Mouse (Mus musculus) thymus, postnatal 14 days (tissue): ENCODE measurements around the gene Btg1.

ENCODE experiments used
- DNase-seq: peaks from one replicate; pipeline ENCODE4 v3.0.0; 2021

The Btg1 gene

GRCm38 (mm10) chr10:96632271-96633144 lies 15.7 kb downstream of the Btg1 start:
- no peak for DNase-seq

- no peak for DNase-seq
Measured at GRCm38 (mm10) chr10:96633145-96633516, 16.3 kb downstream of the Btg1 start.

- no peak for DNase-seq
Measured at GRCm38 (mm10) chr10:96635472-96635871, 18.7 kb downstream of the Btg1 start.

- no peak for DNase-seq
Measured at GRCm38 (mm10) chr10:96638477-96638876, 21.7 kb downstream of the Btg1 start.

- DNase-seq, result no peak
Measured at GRCm38 (mm10) chr10:96642014-96642413, 25.2 kb downstream of the Btg1 start.

- no peak for DNase-seq
Measured at GRCm38 (mm10) chr10:96642751-96643150, 25.9 kb downstream of the Btg1 start.

GRCm38 (mm10) chr10:96645183-96645582 lies 28.4 kb downstream of the Btg1 start:
- DNase-seq, result no peak

GRCm38 (mm10) chr10:96646024-96646866 lies 29.4 kb downstream of the Btg1 start:
- DNase-seq, result no peak

- DNase-seq, result no peak
Measured at GRCm38 (mm10) chr10:96646867-96647462, 30.2 kb downstream of the Btg1 start.

GRCm38 (mm10) chr10:96648161-96648561 lies 31.4 kb downstream of the Btg1 start:
- DNase-seq, result no peak

GRCm38 (mm10) chr10:96649524-96649923 lies 32.7 kb downstream of the Btg1 start:
- no peak for DNase-seq

- no peak for DNase-seq
Measured at GRCm38 (mm10) chr10:96652372-96652771, 35.6 kb downstream of the Btg1 start.

GRCm38 (mm10) chr10:96653030-96653429 lies 36.2 kb downstream of the Btg1 start:
- no peak for DNase-seq

GRCm38 (mm10) chr10:96654079-96654478 lies 37.3 kb downstream of the Btg1 start:
- DNase-seq, result no peak

- peak; percentile 35 for DNase-seq
Measured at GRCm38 (mm10) chr10:96654576-96654975, 37.8 kb downstream of the Btg1 start.

GRCm38 (mm10) chr10:96655066-96655465 lies 38.3 kb downstream of the Btg1 start:
- no peak for DNase-seq

GRCm38 (mm10) chr10:96656176-96656575 lies 39.4 kb downstream of the Btg1 start:
- DNase-seq, result no peak

- no peak for DNase-seq
Measured at GRCm38 (mm10) chr10:96658906-96659305, 42.1 kb downstream of the Btg1 start.

GRCm38 (mm10) chr10:96660280-96660985 lies 43.6 kb downstream of the Btg1 start:
- DNase-seq, result no peak

GRCm38 (mm10) chr10:96662976-96663375 lies 46.2 kb downstream of the Btg1 start:
- DNase-seq, result no peak

- peak; percentile 58 for DNase-seq
Measured at GRCm38 (mm10) chr10:96663739-96664430, 47.1 kb downstream of the Btg1 start.
